Comparison of ENCODE assay signal across 12 mouse cellular contexts in the genomic region with DNA sequence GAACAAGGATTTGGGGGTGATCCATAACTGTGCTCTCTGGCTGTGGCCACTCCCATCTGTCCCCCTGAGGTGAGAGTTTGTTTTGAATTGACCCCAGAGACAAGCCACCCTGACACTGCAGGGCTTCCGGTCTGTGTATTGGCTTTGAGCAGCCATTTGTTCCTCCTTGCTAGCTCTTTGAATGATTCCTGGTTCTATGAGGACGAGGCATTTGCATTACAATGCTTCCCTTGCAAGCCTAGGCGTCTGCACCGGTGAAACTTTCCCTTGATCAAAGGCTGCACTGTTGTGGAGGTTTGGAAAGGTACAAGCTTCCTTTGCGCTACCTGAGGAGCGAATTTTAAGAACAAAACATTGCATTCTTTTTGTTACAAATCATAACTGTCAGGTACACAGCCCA.
"Had no signal": no experiment of that assay in that cellular context is flagged by ENCODE, and none has a peak within 500 bp of the region (broad histone marks: within the 10 kb centered on the region; RNA-seq: fewer than 3 reads in every experiment).

No protein-coding gene starts in this region.

- DNase-seq: kidney, postnatal 25 days; layer of hippocampus, adult 9-11 months; liver; liver, embryonic 13.5 days; liver, postnatal 0 days; lung, postnatal 14 days had no signal

- ATAC-seq: liver, postnatal 0 days had no signal

- H3K27ac ChIP-seq: limb, embryonic 12.5 days; liver, embryonic 13.5 days; lung, embryonic 15.5 days; macrophage; stomach, postnatal 0 days had no signal

- H3K27me3 ChIP-seq: limb, embryonic 12.5 days; liver, embryonic 13.5 days; lung, embryonic 15.5 days; megakaryocyte, embryonic 14.5 days had no signal

- H3K4me1 ChIP-seq: limb, embryonic 12.5 days; liver, embryonic 13.5 days; lung, embryonic 15.5 days; megakaryocyte, embryonic 14.5 days had no signal

- H3K9me3 ChIP-seq: limb, embryonic 12.5 days; liver, embryonic 13.5 days; lung, embryonic 15.5 days had no signal

- H3K36me3 ChIP-seq: limb, embryonic 12.5 days; liver, embryonic 13.5 days; lung, embryonic 15.5 days had no signal

- H3K4me3 ChIP-seq: limb, embryonic 12.5 days; liver, embryonic 13.5 days; lung, embryonic 15.5 days; megakaryocyte, embryonic 14.5 days had no signal

- H3K9ac ChIP-seq: limb, embryonic 12.5 days; liver, embryonic 13.5 days; liver, postnatal 0 days; lung, embryonic 15.5 days had no signal

- H3K4me2 ChIP-seq: limb, embryonic 12.5 days; liver, embryonic 13.5 days; lung, embryonic 15.5 days; midbrain, embryonic 11.5 days had no signal
